Mouse (Mus musculus) layer of hippocampus, adult 8-10 months (tissue): ENCODE data around the gene Smim9. TPM values are rescaled to one million over a fixed set of nuclear protein-coding genes. Genes with fewer than 3 reads are reported as not detected.
"Not testable (repeated sequence)": the region's sequence is repeated elsewhere in the genome, so short reads cannot be mapped to it uniquely, and the experiment has no call there.

Experiments
- DNase-seq, 2 experiments: peaks; one replicate each; pipeline ENCODE4 v3.0.0; 2022; ENCODE audit warnings: low spot score in 2 of 2
- total RNA-seq, 4 experiments: library from RNA; stranded (reverse); gene quantifications; 2 replicates each; pipeline ENCODE4 v1.2.4; 2022

Smim9 gene
- not detected for total RNA-seq

GRCm38 (mm10) chrX:75163670-75164069 is at the start of gene Smim9:
TSS of gene Smim9 (minus strand) at chrX:75163770.
- no peak for DNase-seq

- no peak for DNase-seq
These were observed 7.9 kb downstream of the Smim9 start for GRCm38 (mm10) chrX:75155576-75156243.

- no peak for DNase-seq
These were observed 11.3 kb downstream of the Smim9 start for GRCm38 (mm10) chrX:75152249-75152648.

- DNase-seq = no peak
These were observed 13.3 kb downstream of the Smim9 start for GRCm38 (mm10) chrX:75150304-75150703.

- DNase-seq = no peak
These were observed 15.2 kb downstream of the Smim9 start for GRCm38 (mm10) chrX:75148414-75148813.

- not testable (repeated sequence) for DNase-seq
These were observed 20.4 kb downstream of the Smim9 start for GRCm38 (mm10) chrX:75143124-75143555.

GRCm38 (mm10) chrX:75138182-75138581 is 25.4 kb downstream of the Smim9 start:
- no peak for DNase-seq

- DNase-seq = no peak
These were observed 25.8 kb downstream of the Smim9 start for GRCm38 (mm10) chrX:75137729-75138128.

- DNase-seq = no peak
These were observed 26.6 kb downstream of the Smim9 start for GRCm38 (mm10) chrX:75136938-75137337.

- DNase-seq = peak; percentile 51 to 61
These were observed 33.0 kb downstream of the Smim9 start, which contains the start of gene Mpp1 for GRCm38 (mm10) chrX:75130467-75131160. TSS of gene Mpp1 (minus strand) at chrX:75131016.

GRCm38 (mm10) chrX:75129474-75129873 is 34.1 kb downstream of the Smim9 start:
- no peak for DNase-seq

GRCm38 (mm10) chrX:75128333-75128980 is 35.1 kb downstream of the Smim9 start:
- DNase-seq = peak in 1 of 2 experiments; percentile 4

- DNase-seq = no peak
These were observed 36.7 kb downstream of the Smim9 start for GRCm38 (mm10) chrX:75126893-75127292.

- DNase-seq = no peak
These were observed 38.0 kb downstream of the Smim9 start for GRCm38 (mm10) chrX:75125606-75126005.

- no peak for DNase-seq
These were observed 48.0 kb downstream of the Smim9 start for GRCm38 (mm10) chrX:75115550-75115949.

GRCm38 (mm10) chrX:75102293-75102692 is 61.3 kb downstream of the Smim9 start:
- no peak for DNase-seq

GRCm38 (mm10) chrX:75098799-75099198 is 64.8 kb downstream of the Smim9 start:
- DNase-seq = no peak

- no peak for DNase-seq
These were observed 67.3 kb downstream of the Smim9 start for GRCm38 (mm10) chrX:75096163-75096770.
